Mouse (Mus musculus): ENCODE results near the gene Uncx. TPM values are rescaled to one million over a fixed set of nuclear protein-coding genes. Genes with fewer than 3 reads are reported as not detected.

Gene Uncx
- total RNA-seq, 2 experiments from 2014 or later, result 0.19 to 0.27 TPM

DNA sequence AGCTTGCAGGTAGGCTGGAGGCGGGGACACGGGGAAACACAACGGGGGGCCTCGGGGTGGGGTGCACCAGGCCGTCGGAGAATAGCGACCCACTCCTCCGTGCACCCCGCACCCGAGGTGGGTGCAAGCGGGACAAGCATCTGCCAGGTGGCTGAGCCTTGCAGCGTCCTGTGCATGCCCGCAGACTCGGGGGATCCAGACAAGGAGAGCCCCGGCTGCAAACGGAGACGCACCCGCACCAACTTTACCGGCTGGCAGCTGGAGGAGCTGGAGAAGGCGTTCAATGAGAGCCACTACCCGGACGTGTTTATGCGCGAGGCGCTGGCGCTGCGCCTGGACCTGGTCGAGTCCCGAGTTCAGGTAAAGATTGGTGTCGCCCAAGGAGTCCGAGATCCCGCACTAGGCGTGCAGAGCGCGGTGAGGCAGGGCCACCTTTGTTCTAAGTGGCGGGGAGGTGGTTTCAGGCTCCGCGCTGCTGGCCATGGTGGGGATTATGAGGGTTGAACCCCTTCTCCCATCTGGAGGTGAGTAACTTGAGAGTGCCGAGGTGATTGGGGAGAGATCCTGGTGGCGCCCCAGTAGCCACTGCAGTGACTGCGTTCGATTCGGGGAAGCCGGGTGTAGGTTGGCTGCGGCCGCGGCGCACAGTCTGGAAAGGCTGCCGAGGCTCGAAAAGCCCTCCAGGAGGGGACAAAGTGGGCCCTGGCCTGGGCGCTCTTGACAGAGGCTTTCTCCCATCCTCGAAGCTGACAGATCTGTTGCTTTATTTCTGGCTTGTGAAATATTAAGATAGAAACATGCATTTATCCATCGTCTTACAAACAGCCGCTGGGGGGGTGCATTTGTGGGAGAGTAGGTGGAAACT lies 1.2 kb downstream of the Uncx start:
- intact Hi-C loops (cut with DNase I), result no loop called here
- no peak for DNase-seq (ENCODE audit: extremely low spot score in 1 of 2, low spot score in 2 of 2)
- no peak overlapping the region for H3K27ac ChIP-seq
- TF ChIP-seq CTCF (IDR thresholded peaks at IDR 0.05), result no peak
- H3K4me3 ChIP-seq, result no peak overlapping the region

DNA sequence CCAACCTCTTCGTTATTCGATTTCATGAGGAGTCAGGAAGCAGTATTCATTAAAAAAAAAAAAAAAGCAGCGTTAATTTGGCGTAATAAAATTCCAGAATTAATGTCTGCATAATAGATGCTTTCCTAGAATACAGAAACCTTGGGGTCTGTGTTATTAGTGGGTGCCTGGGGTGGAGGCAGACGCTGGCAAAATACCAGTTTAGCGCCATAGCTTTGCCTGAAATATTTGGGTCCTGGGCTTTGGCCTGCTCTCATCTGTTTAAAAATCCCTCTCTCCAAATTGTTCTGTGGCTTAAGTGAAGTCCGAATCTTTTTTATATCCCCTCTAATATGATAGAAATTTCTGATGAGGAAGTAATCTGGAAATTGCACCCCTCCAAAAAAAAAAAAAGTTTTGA lies 1.9 kb downstream of the Uncx start:
- DNase-seq (ENCODE audit: extremely low spot score in 1 of 2, low spot score in 2 of 2), result no peak
- intact Hi-C loops (cut with DNase I), result no loop called here
- no peak overlapping the region for H3K27ac ChIP-seq
- TF ChIP-seq CTCF (IDR thresholded peaks at IDR 0.05), result no peak
- no peak overlapping the region for H3K4me3 ChIP-seq

DNA sequence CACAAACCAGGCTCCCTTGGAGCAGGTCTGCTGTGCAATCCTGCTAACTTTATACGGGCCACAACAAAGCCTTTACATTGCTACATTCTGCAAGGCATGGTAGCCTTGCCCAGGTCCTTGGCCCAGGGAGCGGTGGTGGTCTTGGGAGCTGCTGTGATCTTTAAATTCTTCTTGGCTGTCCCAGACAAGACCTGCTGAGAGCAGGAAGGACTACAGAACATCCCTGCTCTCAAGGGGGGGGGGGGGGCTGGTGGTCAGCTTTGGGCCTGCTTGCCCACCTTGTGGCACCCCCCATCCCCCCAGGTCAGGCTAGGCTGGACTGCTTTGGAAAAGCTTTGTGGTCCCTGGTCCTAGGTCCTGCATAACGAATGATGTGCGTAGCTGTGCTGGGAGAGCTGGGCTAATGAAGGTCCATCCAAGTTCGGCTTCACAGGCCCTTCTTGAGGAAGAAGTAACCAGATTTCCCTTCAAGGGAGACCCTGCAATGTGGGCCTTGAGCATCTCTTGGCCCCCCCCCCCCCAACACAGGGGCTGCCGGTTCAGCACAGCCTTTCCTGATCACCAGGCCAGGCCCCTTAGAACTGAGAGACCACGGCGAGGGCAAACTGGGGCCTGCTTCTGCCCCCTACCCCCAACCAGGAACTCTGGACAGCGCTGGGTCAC lies 2.5 kb downstream of the Uncx start:
- DNase-seq (ENCODE audit: extremely low spot score in 1 of 2, low spot score in 2 of 2), result no peak
- intact Hi-C loops (cut with DNase I), result no loop called here
- no peak for TF ChIP-seq CTCF (IDR thresholded peaks at IDR 0.05)
- Histone ChIP-seq H3K4me3 (no peak overlapping the region), H3K27ac (no peak overlapping the region)

DNA sequence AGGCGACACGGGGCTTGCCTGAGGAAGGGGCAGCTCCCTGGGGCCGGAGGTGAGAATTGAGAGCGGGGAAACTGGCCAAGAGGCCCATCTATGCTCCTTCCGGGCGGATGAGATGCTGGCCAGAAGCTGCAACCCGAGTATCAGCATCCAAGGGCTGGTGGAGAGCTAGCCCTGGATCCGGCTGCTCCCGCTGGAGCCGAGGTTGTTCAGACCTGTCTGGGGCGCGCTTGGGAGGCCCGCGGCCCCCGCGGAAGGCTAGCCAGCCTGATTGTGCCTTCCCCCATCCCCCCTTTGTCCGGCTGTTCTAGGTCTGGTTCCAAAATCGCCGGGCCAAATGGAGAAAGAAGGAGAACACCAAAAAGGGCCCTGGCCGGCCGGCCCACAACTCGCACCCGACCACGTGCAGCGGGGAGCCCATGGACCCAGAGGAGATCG lies 3.1 kb downstream of the Uncx start:
- Histone ChIP-seq H3K4me3 (no peak overlapping the region), H3K27ac (no peak overlapping the region)
- TF ChIP-seq CTCF (IDR thresholded peaks at IDR 0.05), result no peak
- DNase-seq (ENCODE audit: extremely low spot score in 1 of 2, low spot score in 2 of 2), result no peak
- intact Hi-C loops (cut with DNase I), result no loop called here

DNA sequence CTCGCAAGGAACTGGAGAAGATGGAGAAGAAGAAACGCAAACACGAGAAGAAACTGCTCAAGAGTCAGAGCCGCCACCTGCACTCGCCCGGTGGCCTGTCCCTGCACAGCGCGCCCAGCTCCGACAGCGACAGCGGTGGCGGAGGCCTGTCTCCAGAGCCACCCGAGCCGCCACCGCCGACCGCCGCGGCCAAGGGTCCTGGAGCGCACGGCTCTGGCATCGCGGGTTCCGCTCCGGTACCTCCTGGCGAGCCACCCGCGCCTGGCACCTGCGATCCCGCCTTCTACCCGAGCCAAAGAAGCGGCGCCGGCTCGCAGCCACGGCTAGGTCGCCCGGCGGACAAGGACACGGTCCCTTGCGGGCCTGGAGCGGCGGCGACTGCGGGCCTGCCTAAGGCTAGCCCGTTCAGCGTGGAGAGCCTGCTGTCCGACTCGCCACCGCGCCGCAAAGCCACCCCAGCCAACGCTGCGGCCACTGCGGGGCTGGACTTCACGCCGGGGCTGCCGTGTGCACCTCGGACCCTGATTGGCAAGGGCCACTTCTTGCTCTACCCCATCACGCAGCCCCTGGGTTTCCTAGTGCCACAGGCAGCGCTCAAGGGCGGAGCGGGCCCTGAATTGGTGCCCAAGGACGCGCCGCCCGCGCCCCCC lies 3.6 kb downstream of the Uncx start:
- TF ChIP-seq CTCF (IDR thresholded peaks at IDR 0.05), result no peak
- H3K27ac ChIP-seq, result no peak overlapping the region
- no peak for DNase-seq (ENCODE audit: extremely low spot score in 1 of 2, low spot score in 2 of 2)
- intact Hi-C loops (cut with DNase I), result no loop called here
- no peak overlapping the region for H3K4me3 ChIP-seq

DNA sequence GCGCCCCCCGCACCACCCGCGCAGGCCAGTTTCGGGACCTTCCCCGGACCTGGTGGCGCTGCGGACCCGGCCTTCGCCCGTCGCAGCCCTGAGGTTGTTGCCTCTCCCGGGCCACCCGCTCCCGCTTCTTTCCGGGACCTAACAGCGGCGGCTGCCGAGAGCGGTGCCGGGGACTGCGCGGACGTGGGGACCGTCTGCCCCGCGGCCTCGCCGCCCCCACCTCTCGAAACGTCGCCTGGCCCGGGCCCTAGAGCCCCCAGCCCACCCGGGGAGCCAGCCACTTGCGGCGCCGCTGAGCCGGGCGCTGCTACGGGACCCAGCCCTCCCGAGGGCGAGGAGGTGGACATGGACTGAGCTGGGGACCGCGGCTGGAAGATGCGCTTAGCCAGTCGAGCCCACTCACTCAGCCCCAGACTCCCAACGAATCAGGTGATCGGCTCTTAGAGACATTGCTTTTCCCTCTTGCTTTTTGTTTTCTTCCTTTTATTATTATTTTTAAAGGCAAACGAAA lies 4.2 kb downstream of the Uncx start:
- no peak for DNase-seq (ENCODE audit: extremely low spot score in 1 of 2, low spot score in 2 of 2)
- no peak for TF ChIP-seq CTCF (IDR thresholded peaks at IDR 0.05)
- intact Hi-C loops (cut with DNase I), result no loop called here
- H3K4me3 ChIP-seq, result no peak overlapping the region
- H3K27ac ChIP-seq, result no peak overlapping the region

DNA sequence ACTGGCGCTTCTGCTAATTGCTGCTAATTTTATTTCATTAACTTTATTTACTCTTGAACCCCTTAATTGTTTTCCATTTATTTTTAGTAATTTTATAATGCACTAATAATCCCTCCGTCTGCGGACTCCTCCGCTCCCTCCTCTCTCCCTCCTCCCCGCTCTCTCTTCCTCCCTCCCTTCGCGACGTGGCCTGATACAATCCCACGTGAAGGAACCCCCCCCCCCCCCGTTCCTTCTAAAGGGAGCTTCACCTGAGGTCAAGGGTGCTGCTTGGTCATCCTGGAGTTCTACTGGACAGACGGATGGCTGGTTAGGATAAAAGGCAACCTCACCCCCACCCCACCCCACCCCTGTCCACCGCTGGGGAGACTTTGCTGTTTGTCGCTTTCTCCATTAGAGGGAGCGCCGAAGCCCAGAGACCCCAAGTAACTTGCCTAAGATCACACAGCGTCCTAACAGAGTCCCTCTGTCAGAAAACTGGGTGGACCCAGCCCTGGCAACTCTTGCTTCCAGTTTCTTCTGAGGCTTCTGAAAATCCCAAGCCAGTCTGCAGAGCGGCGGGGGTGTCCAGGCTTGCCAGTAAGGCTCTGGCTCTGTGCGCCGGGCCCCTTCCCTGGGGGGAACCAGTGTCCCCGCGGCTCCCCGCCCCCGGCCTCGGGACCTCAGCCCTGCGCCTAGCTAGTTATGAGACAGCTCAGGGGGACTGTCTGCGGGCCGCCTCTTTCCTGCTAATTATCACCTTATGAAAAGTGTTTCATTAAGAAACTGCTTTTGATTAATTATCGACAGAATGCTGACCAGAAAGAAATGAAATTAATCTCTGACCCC lies 10.4 kb downstream of the Uncx start:
- Histone ChIP-seq H3K4me3 (no peak overlapping the region), H3K27ac (no peak overlapping the region)
- TF ChIP-seq CTCF (IDR thresholded peaks at IDR 0.05), result no peak
- intact Hi-C loops (cut with DNase I), result no loop called here
- no peak for DNase-seq (ENCODE audit: extremely low spot score in 1 of 2, low spot score in 2 of 2)

DNA sequence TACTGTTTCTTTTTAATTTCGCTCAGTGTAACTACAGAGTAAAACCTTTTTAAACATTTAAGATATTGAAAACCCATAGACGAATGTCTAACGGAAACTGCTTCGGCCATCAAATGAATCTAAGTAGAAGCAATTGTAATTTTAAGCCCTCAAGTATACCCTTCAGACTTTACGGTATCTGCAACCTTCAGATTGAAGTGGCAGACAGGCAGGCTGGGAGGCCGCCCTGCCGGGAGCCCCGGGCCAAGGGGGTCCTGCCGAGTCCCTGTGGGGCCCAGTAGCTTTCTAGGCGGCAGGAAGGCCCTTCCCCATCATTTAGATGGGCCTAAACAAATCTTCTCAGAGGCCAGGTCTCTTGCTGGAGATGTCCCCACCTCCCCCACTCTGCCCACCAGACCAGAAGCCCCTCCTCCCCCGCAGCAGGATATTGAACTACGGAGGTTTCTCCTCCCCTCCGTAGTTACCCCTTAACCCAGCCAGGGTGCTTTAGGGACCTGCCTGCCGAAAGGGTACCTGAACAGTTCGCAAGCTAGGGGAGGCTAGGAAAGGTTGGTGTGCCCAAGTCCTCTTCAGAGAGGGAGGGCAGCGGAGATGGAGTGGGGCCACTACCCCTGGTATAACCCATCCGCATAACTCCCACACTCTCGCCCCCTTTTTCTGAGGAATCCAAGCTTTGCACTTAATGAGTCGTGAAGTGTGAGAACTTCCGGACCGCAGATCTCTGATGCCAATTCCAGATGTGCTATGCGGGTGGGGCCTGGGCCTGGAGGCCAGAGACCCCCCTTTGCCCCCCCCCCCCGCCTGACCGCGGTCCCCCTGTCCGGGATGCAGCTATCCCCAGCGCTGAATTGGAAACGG lies 11.4 kb downstream of the Uncx start:
- no peak for TF ChIP-seq CTCF (IDR thresholded peaks at IDR 0.05)
- no peak for DNase-seq (ENCODE audit: extremely low spot score in 1 of 2, low spot score in 2 of 2)
- intact Hi-C loops (cut with DNase I), result no loop called here
- Histone ChIP-seq H3K27ac (no peak overlapping the region), H3K4me3 (no peak overlapping the region)

DNA sequence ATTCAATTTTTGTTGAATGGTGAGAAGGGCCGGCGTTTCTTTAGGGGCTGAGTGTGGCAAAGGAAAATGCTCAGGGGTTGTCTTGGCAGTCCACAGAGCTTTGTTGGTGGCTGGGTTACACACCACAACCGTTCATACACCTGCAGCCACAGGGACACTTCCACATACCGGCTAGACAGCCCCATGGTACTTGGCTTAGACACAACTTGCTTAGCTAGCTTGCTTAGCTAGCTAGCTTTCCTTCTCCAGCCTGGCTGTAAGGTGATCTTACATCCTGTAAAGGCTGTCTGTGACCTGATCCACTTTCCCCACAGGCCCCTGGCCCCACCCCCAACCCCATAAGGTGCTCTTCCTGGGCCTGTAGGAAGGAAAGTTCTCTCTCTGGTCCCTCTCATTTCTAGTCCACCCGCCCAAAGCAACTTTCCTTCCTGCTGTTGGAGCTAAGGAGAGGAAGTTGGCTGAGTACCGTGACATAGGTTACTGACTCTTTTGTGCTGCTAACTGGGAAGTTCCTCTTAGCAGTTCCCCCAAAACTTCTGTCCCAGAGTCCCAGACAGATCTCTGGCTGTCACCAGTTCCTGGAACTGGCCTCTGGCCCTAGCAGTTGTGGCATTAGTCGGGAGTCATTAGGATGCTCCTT lies 12.3 kb downstream of the Uncx start:
- no peak for TF ChIP-seq CTCF (IDR thresholded peaks at IDR 0.05)
- no peak overlapping the region for H3K27ac ChIP-seq
- DNase-seq (ENCODE audit: extremely low spot score in 1 of 2, low spot score in 2 of 2), result no peak
- H3K4me3 ChIP-seq, result no peak overlapping the region
- intact Hi-C loops (cut with DNase I), result no loop called here

DNA sequence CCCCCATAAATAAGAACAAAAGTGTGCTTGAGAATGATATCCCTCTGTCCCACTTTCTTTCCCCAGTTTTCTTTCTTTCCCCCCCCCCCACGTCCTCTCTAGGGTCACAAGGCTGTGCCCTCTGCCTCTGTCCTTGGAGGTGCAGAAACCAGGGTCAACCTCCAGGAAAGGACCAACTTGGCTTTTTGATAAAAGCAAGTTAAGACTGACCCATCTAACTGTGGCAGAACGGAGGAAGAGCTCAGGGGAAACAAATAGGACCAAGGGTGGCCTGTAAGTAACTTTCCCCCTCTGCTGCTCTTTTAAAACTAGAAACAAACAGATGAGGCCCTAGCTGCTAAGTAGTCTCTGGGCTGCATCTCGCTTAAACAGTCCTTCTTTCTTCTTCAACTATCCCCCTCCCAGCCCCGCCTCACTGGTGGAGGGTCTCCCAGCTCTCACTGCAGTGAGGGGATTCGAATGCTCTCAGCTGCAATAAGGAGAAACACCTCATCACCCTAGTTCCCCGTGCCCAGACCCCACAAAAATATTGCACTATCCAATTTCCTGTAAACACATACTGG lies 12.9 kb downstream of the Uncx start:
- Histone ChIP-seq H3K4me3 (no peak overlapping the region), H3K27ac (no peak overlapping the region)
- TF ChIP-seq CTCF (IDR thresholded peaks at IDR 0.05), result no peak
- DNase-seq (ENCODE audit: extremely low spot score in 1 of 2, low spot score in 2 of 2), result no peak
- intact Hi-C loops (cut with DNase I), result no loop called here

Data from left cerebral cortex, adult 2 months (tissue).